Mouse (Mus musculus) CH12.LX (cell line): Measurements from ENCODE around the gene Insig2.

Experiments used
- BHLHE40 ChIP-seq: IDR thresholded peaks from 2 replicates; pipeline ENCODE4 v1.6.1; 2011; ENCODE audit warnings: mild to moderate bottlenecking, low read depth, low read length, improper control_type of control experiment
- CHD2 ChIP-seq: IDR thresholded peaks from 2 replicates; pipeline ENCODE4 v1.6.1; 2011; ENCODE audit warnings: low read length, improper control_type of control experiment
- CTCF ChIP-seq, 2 experiments: IDR thresholded peaks in 1 of 2; conservative IDR thresholded peaks in 1 of 2; 2 replicates each; pipeline ENCODE4 v1.5.1; 2011 to 2012; ENCODE audit warnings: low read depth in 2 of 2, low read length in 2 of 2, improper control_type of control experiment in 1 of 2, inconsistent platforms in 1 of 2, mild to moderate bottlenecking in 1 of 2, moderate library complexity in 1 of 2
- E2F4 ChIP-seq: IDR thresholded peaks from 2 replicates; pipeline ENCODE4 v1.6.1; 2011; ENCODE audit warnings: low read depth, low read length, improper control_type of control experiment; ENCODE audit not compliant: insufficient replicate concordance
- ELF1 ChIP-seq: IDR thresholded peaks from 2 replicates; pipeline ENCODE4 v1.6.1; 2014; ENCODE audit warnings: low read depth, mild to moderate bottlenecking, inconsistent platforms, low read length, improper control_type of control experiment
- HCFC1 ChIP-seq: IDR thresholded peaks from 2 replicates; pipeline ENCODE4 v1.6.1; 2012; ENCODE audit warnings: low read depth, mild to moderate bottlenecking, inconsistent platforms, low read length, improper control_type of control experiment
- MAX ChIP-seq: IDR thresholded peaks from 2 replicates; pipeline ENCODE4 v1.6.1; 2011; ENCODE audit warnings: low read length, improper control_type of control experiment
- MEF2A ChIP-seq: IDR thresholded peaks from 2 replicates; pipeline ENCODE4 v1.6.1; 2014; ENCODE audit warnings: low read depth, mild to moderate bottlenecking, inconsistent platforms, low read length, improper control_type of control experiment, borderline replicate concordance
- MXI1 ChIP-seq: IDR thresholded peaks from 2 replicates; pipeline ENCODE4 v1.6.1; 2011; ENCODE audit warnings: mild to moderate bottlenecking, low read depth, low read length, improper control_type of control experiment
- POLR2A ChIP-seq: IDR thresholded peaks from 2 replicates; pipeline ENCODE4 v1.6.1; 2011; ENCODE audit warnings: low read depth, mild to moderate bottlenecking, improper control_type of control experiment, low read length
- RCOR1 ChIP-seq: conservative IDR thresholded peaks from 2 replicates; pipeline ENCODE4 v1.6.1; 2012; ENCODE audit warnings: low read depth, mild to moderate bottlenecking, inconsistent platforms, low read length, improper control_type of control experiment
- SMC3 ChIP-seq: IDR thresholded peaks from 2 replicates; pipeline ENCODE4 v1.6.1; 2011; ENCODE audit warnings: low read depth, low read length, improper control_type of control experiment
- USF1 ChIP-seq: IDR thresholded peaks from 2 replicates; pipeline ENCODE4 v1.6.1; 2014; ENCODE audit warnings: low read depth, mild to moderate bottlenecking, inconsistent platforms, low read length, improper control_type of control experiment
- ZNF384 ChIP-seq: IDR thresholded peaks from 2 replicates; pipeline ENCODE4 v1.6.1; 2012; ENCODE audit warnings: low read depth, low read length, improper control_type of control experiment, inconsistent platforms

DNA sequence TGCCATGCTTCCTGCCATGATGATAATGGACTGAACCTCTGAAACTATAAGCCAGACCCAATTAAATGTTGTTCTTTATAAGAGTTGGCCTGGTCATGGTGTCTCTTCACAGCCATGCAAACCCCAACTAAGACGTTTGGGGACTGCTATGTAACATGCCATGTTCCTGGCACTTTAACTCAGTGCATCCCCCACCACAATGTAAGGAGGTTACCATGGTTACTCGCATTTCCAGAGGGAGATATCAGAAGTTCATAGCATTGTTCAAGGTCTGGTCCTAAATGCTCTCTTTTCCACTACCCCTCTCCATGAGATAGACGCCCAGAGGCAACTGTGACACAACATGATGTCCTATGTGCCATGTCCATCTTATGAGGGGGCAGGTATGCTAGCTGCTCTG is 54.0 kb downstream of the Insig2 start:
- TF ChIP-seq CTCF (conservative IDR thresholded peaks at IDR 0.05 in 1 of 2, IDR thresholded peaks at IDR 0.05 in 1 of 2; ENCODE audit: low read depth in 2 of 2, low read length in 2 of 2): no peak
- no peak for TF ChIP-seq POLR2A
- TF ChIP-seq E2F4: no peak
- TF ChIP-seq RCOR1: no peak
- TF ChIP-seq MAX: no peak
- no peak for TF ChIP-seq ZNF384
- no peak for TF ChIP-seq BHLHE40
- TF ChIP-seq MEF2A: no peak
- no peak for TF ChIP-seq SMC3
- no peak for TF ChIP-seq HCFC1
- no peak for TF ChIP-seq ELF1
- TF ChIP-seq USF1: no peak
- no peak for TF ChIP-seq MXI1
- TF ChIP-seq CHD2: no peak
